Mouse (Mus musculus) liver, adult (tissue): ENCODE data around the gene Yif1b.
A peak's percentile ranks its signal among the peaks of the same experiment; 100 is the strongest.

Source experiments
- GATA4 ChIP-seq: IDR thresholded peaks from 2 replicates; pipeline ENCODE4 v1.6.1; 2014; ENCODE audit warnings: mild to moderate bottlenecking, low read length; ENCODE audit not compliant: insufficient replicate concordance

The Yif1b gene

GRCm38 (mm10) chr7:29238019-29238967 lies at the start of gene Yif1b:
Gene Yif1b (plus strand): TSS chr7:29238329.
- peak; percentile 89; the same call in 1 of the 2 replicates for TF ChIP-seq GATA4

- TF ChIP-seq GATA4, result no peak
These were observed 35.6 kb upstream of the Yif1b start for GRCm38 (mm10) chr7:29202577-29202976.

- no peak for TF ChIP-seq GATA4
These were observed 26.5 kb upstream of the Yif1b start for GRCm38 (mm10) chr7:29211415-29212198.

DNA sequence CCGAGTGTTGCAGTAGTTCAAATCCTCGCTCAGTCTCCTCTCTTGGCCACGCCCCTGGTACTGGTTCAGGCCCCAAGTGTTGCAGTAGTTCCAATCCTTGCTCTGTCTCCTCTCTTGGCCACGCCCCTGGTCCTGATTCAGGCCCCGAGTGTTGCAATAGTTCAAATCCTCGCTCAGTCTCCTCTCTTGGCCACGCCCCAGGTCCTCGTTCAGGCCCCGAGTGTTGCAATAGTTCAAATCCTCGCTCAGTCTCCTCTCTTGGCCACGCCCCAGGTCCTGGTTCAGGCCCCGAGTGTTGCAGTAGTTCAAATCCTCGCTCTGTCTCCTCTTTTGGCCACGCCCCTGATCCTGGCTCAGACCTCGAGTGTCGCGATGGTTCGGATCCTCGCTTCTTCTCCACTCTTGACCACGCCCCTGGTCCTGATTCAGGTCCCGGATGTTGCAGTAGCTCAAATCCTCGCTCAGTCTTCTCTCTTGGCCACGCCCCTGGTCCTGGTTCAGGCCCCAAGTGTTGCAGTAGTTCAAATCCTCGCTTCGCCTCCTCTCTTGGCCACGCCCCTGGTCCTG lies 25.8 kb upstream of the Yif1b start:
- TF ChIP-seq GATA4, result no peak

- TF ChIP-seq GATA4, result no peak
These were observed 24.4 kb upstream of the Yif1b start, which contains the start of gene Catsperg1 for GRCm38 (mm10) chr7:29213675-29214082. Gene Catsperg1 (minus strand): TSS chr7:29214035.

DNA sequence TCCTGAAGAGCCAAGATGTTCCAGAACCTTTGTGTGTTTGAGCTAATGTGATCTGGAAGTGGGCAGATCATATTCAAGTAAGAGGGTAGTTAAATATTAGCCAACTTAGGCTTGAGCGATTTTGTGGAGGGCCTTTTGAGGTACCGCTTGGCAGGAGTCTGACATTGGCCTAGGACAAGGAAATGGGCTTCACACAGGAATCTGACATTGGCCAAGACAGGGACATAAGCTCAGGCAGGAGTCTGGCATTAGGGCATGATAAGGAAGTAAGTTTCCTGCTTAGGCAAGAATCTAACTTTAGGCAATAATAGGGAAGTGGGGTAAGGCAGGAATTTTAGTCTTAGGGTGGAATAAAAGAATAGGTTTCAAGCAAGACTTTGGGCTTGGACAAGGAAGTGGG lies 23.9 kb upstream of the Yif1b start:
- no peak for TF ChIP-seq GATA4

- TF ChIP-seq GATA4, result no peak
These were observed 23.3 kb upstream of the Yif1b start for GRCm38 (mm10) chr7:29214846-29215245.

GRCm38 (mm10) chr7:29224756-29225394 lies 13.3 kb upstream of the Yif1b start:
- TF ChIP-seq GATA4, result no peak

- no peak for TF ChIP-seq GATA4
These were observed 12.6 kb upstream of the Yif1b start for GRCm38 (mm10) chr7:29225520-29225919.

DNA sequence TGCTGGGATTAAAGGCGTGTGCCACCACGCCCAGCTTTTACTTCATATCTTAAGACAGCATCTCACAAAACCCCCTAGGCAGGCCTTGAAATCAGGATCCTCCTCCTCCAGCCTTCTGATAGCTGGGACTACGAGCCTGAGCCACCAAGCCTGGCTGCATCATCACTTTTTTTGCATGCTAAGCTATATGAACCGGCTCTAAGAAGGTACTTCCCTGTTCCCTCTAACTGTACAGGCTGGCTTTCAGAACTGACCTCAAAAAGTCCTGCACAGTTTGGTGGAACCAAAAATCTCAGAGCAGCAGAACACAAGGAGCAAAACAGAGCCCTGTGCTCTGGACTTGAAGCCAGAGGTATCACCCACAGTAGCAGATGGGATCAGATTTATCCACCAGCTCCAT lies 9.9 kb upstream of the Yif1b start:
- TF ChIP-seq GATA4, result no peak

- peak; percentile 99 for TF ChIP-seq GATA4
These were observed 7.6 kb upstream of the Yif1b start for GRCm38 (mm10) chr7:29230560-29230959.

DNA sequence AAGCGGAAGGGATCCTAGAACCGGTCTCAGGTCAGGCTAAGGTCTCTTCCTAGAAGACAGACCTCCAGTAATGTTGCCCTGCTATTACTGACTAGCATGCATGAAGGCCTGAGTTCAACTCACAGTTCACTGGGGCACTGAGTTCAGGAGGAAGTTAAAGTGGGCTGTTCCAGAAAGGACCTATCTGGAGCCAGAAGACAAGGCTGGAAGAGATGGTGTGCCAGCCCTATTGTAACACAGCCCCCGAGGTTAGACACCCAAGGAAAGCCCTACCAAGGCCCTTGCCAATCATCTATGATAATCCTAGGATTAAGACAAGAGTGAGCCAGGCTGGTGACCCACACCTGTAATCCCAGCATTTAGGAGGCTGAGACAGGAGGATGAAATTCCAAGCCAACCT lies 6.6 kb upstream of the Yif1b start:
- TF ChIP-seq GATA4, result peak; percentile 43; the same call in 1 of the 2 replicates

GRCm38 (mm10) chr7:29232247-29233013 lies 5.7 kb upstream of the Yif1b start, which contains the start of gene Kcnk6:
Gene Kcnk6 (minus strand): TSS chr7:29232515.
- TF ChIP-seq GATA4, result peak; percentile 10; the same call in 1 of the 2 replicates

DNA sequence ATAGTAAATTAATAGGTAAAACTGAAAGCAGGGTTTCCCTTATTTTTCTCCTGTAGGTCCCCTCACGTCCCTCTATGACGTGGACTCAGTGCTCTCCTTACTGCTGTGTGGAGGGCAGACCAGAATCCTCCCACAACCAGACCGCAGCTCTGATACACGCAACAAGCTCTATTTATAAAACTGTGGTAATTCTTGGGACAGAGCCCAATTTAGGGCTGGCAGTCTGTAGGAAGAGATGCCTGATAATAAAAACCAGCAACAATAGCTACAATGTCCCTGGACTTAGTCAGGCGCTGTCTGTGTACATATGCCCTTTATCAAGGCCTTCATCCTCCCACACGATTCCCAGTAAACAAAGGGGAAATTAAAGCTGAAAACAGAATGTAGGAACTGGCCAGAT lies 4.4 kb upstream of the Yif1b start:
- peak; percentile 91 for TF ChIP-seq GATA4
